Mouse (Mus musculus): Measurements from ENCODE around the gene Gm37240.

Gm37240 gene

DNA sequence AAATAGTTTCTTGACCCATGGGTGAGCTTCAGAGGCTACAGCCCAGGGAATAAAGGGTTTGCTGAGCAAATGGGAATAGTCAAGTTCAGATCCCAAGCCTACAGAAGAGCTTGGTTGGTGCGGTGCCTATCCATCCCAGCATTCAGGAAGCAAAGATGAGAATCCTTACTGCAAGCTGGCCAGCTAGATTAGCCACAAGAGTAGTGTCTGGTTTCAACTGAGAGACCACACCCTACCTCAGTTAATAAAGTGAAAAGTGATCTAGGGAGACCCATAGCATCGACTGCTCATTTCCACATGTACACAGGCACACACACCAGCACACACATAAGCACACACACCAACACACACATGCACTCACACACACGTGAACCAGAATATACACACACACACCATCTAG is 145.6 kb downstream of the Gm37240 start:
- DNase-seq = no peak

DNA sequence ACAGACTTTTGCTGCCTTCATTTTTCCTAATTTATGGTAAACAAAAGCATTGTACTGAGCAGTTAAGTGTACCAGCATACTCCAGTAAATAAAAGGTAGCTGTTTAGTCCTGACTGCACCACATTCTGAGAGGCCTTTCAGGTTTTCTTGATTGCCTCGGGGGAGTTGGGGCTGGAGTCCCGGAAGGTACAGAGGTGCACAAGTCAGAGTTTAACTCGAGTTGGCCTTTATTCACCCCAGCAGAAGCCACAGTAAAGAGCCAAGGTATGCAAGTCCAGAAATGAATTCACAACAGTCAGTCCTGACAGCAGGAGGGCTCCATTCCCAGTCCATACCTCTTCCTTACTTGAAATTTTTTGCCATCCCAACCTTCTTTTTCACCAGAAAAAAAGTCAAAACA is 148.7 kb downstream of the Gm37240 start:
- no peak for DNase-seq

DNA sequence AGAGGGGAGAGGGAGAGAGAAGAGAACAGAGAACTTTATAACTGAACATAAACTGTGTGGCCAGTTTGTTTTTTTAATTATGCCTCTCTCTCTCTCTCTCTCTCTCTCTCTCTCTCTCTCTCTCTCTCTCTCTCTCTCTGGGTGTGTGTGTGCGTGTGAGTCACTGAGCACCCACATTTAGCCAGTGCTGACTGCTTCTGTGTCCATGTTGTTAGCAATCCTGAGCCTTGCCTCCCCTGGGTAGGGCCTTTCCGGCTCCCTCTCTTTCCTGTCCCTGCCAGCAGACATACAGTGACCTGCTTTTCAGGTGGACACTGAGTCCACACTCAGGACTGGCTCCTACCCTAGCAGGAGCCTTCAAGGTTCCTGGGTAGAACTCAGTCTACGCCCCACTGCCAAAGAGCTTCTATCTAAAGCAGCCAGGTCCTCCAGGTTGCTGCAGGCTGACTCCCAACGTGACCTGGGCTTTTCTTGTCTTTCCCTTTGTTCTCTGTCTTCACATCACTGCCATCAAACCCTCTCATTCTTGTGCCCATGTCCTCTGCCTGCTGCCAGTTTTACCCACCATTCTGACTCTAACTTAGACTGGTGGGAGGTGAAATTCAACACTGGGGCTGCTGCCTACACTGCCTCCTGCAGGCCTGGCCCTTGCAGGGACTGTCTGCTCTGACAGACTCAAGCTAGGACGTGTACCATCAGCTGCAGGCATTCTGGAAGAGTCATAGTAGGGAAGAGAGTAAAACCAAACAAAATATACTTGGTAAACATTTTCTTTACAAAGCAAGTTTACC is 153.2 kb downstream of the Gm37240 start:
- DNase-seq = no peak

DNA sequence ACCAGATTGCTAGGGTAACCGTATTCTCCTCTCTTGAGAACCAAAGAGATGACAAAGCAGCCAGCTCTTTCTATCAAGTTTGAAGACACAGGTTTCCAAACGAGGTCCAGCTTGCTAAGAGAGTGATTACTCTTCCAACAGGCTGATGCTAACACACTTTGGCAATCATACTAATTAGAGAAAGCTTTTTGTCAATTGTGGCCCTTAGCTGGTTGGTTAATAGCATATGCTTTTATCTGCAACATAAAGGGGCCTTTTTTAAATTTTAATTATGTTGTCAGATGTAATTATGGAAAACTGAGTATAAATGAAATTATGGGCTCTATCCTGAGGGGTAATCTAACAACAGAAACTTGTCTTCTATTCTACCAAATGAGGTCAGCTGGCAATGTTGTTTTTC is 160.1 kb downstream of the Gm37240 start:
- DNase-seq = no peak

DNA sequence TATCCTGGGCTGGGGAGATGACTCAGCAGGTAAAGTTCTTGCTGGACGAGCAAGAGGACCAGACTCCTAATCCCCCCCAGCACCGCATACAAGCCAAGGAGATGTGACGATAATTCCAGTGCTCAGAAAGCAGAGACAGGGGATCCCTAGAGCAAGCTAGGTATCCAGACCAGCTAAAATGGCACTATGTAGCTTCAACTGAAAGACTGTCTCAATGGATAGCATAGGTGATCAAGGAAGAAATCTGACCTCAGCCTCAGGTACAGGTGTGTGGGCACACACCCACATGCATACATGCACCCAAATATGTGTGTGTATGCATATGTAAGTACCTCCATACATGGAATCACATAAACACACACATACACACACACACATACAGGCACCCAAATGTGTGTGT is 161.3 kb downstream of the Gm37240 start:
- DNase-seq = no peak

DNA sequence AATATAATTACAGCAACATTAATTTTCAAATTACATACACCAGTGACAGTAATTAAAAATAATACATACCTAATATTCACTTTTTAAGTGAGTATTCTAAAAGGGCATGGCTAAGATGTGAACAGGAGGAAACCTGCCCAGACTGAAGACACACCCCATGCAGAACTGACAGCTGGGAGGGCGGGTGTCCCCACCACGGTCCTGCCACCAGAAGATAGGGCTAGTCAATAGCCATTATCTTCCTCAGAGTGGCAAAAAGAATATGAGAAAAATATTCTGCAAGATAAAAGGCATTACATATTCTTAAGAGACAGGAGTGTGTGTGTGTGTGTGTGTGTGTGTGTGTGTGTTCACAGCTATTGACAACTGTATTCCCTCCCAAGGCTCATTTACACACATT is 162.2 kb downstream of the Gm37240 start:
- DNase-seq = no peak

DNA sequence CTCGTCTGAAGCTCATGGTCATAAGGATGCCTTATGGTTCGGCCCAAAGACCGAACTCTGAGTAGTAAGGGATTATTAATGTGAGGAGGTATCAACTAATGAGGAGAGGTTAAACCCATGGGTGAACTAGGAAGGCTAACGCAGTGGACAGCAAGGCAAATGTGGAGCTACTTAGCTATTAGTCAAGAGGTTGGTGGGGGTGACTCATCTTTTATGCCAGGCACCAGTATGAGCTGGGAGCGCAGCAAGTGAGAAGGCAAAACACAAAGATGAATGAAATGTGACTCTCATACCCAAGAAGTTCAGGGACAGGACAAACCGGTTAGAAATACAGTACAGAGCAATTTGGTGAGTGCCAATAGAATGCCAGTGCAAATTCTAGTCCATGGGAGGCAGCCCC is 164.7 kb downstream of the Gm37240 start:
- no peak for DNase-seq

DNA sequence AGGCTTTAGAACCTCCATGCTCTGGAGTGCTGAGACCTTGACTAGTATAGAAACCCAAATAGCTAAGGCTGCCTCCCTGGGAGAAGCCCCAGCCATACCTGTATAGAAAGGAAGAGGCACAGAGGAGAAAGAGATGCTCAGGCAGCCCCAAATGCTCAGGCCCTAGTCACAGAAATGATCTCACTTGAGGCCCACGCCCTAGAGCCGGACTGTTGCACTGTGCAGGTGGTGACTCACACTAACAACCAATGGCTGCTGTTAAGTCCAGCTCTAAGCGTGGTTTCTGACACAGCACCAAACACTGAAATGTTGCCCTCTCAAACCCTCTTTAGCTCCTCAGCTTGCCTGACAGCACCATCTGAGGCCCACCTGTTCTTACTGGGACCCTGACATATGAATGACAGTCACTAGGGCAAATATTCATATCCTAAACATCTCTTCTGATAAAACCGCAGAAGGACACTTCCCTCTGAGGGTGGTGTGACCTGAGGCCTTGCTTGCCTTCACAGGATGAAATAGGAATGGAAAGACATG is 171.5 kb downstream of the Gm37240 start:
- DNase-seq = no peak

DNA sequence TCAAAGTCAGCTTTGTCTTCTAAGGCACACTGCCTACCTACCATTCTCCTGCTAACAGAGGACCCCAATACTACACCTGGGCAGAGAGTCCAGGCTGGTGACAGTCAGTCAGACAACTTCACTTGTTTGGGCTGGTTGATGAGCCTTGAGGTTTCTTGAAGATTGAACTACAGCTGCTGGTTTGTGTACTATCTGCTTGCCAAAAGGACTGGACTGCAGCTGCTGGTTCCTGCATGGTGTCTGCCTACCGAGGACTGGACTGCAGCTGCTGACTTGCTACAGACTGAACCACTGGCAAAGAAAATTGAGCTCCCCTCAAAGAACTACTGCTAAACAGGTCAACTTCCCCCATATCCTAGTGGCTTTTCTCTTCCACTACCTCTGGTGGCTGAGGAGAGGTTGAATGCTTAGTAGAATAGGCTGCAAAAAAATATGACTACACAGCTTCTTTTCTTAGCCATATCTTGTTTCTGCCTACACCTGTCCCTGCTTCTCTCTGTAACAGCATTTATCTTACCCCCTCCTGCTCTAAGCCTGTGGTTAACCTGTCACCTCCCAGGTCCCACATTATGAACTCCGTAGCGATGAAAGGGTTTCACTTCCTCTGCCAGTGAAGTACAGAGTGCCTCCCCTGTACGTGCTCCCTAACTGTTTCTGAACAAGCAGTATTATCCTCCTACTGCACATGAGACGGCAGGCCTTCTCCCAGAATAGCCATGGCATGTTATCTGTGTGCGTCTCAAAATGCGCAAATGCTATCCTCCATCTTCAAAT is 173.2 kb downstream of the Gm37240 start:
- no peak for DNase-seq

DNA sequence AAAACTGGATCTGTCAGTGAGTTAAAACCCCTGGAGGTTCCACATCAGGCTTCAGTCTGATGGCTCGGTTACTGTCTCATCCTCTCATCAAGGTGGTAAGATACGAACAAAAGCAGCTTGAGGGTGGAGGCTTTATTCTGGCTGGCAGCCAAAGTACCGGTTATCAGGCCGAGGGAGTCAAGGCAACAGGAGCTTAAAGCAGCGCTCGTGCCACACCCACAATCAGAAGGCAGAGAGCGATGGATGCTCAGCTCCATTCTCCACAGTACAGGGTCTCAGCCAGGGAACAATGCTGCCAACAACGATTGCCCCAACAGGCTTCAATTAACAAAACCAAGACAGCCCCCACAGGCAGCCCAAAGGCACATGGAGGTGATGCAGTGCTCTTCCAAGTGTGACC is 176.6 kb downstream of the Gm37240 start:
- no peak for DNase-seq

DNA sequence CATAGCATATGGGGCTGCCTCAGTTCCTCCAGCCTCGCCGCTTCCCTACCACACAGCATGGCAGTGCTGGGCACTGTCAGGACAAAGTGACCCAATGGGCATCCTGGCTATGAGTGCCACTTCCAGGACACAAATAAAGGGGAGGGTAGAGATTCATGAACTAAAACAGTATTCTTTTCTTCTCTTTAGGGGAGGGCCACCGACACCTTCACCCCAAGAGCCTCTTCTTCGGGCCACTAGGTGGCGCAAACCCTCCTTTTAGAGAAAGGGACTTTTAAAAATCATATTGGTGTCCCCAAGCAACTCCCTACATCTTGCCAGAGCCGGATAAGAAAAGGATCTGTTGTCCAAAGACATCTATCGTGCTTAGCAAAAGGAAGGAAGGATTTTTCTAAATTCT is 179.9 kb downstream of the Gm37240 start:
- peak; percentile 13 for DNase-seq

DNA sequence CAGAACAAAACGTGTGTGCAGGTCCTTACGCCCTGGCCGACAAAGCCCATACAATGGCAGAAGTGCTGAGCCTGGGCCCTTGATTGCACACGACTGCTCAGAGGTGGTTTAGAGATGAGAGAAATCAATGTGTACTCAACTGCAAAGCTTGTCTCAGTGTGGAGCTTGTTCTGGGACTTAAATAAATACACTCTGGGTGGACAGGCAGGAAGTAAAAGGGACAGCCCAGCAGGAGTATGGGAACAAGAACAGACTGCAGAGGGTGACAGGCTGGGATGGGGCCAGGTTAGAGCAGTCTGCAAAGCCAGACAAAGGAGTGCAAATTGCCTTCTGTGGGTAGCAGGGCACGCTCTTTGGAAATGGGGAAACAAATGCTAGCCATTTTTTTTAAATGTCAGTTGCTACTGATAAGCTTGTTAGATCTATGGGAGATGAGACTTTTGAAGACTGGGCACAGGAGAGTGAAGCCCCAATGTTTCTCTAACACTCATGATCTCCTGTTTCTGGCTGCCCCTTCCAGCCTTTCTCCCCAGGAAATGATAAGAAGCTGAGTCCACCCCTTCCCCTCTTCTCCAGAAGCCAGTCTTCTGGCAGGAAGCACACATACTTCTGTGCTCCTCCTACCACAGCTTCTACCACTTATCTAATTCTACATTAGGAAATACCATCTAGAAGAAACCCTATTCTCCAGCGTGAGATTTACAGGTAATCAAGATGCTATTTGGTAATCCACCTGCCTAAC is 184.0 kb downstream of the Gm37240 start:
- DNase-seq = peak; percentile 25

DNA sequence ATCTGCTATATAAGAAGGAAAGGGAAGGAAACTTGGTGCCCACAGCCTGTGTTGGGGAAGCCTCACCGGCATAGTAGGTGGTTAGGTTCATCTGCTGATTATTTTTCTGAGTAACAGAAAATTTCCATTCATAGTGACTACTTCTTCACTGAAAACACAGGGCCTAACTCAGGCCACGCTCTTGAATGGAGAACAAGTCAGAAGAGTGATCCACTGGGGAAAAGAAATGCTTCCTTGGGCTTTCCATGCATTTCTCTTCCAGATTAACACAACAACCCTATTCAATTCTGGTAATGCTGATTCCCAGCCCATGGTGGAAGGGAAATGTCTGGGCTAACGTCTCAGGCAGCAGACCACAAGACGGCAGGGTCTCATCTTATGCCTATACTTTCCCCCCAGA is 188.8 kb downstream of the Gm37240 start:
- DNase-seq = no peak

DNA sequence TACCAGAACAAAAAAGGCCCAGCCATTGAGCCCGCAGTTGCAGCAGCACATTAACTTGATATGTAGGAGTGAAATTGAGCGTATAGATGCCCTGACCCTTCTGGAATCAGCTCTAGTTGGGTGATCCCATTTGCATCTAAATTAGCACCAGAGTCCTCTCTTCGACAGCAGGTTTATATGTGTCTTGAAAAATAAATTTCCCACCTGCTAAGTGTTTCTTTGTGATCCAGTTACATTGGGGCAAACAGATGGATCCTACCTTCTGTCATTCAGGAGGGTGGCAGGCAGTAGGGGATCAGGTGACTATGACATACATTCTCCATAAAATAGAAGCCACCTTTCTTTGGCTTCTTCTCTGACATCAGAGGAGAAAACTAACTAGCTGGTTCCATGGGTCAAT is 192.3 kb downstream of the Gm37240 start:
- peak; percentile 26 for DNase-seq

DNA sequence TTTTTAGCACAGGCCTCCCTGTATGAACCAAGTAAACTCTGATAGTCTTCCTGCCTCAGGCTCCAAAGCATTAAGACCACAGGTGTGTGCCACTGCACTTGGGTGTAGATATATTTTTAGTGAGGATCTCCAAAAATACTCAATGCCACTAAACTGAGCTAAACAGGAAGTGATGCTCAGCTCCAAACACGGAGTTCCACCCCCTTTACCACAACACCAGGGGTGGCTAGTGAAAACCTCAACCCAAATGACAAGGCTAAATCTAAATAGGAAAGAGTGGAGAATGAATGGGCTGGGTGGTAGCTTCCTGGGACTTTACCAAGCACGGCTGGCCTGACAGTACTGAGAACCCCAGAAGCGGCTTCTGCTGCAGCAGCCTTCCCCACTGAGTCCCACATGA is 194.3 kb downstream of the Gm37240 start:
- DNase-seq = no peak

DNA sequence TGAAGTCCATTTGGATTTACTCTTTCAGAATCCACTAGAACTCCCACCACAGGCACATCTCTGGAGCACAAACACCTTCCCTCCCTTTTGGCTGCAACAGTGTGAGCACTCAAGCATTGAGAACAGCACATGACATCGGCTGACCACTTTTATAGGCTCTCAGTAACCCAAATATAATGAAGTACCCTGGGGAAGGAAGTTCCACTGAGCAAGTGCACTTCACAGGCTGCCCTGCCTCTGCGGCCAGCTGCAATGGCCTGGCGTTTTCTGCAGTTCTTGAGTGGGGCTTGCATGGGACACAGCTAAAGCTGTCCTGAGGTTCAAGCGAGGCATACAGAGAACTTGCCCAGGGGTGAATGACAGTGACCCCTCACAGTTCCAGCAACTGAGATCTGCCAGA is 196.2 kb downstream of the Gm37240 start:
- no peak for DNase-seq

DNA sequence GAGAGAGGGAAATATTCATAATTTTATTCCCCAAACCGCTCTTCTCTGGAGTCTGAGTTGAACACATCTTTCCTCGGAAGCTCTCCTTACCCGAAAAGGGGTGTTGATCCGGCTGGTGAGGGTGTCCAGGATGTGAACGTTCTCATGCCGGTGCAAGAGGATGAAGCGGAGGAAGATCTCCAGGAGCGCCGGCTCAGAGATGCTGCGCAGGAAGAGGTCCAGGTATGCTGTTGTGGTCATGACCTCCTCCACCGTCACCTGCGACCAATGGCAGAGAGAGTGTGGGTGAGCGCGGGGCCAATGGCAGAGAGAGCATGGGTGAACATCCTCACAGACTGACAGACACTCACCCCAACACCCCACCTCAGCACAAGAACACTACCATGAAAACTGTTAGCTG is 199.0 kb downstream of the Gm37240 start:
- no peak for DNase-seq

DNA sequence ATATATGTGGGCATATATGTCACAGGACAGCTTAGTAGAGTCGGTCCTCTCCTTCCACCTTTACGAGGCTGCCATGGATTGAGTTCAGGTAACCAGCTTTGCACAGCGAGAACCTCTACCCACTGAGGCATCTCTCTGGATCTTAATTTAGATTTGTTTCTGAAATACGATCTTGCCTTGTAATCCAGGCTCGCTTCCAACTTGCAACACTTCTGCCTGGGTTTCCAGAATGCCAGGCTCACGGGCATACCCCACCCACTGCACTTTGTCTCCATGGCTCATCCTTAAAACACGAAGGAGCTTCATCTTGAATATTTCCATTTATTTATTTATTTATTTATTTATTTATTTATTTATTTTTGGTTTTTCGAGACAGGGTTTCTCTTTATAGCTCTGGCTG is 202.0 kb downstream of the Gm37240 start:
- no peak for DNase-seq

DNA sequence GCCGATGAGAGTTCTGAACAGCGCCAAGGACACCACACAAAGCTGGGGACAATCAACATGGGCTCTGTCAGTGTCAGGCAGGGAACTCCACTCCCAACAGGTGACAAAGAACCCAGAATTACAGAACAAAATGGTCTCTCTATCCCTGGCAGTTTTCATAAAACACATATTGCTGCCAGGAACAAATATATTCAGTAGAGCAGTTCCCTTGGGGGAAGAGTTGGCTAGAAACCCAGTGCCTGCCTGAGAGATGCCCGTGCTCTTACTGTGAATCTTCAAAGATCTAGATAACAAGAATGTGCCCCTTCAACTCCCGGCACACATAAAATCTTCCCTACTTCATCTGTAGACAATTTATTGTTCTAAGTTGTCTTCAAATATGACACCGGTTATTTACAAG is 203.7 kb downstream of the Gm37240 start:
- no peak for DNase-seq

DNA sequence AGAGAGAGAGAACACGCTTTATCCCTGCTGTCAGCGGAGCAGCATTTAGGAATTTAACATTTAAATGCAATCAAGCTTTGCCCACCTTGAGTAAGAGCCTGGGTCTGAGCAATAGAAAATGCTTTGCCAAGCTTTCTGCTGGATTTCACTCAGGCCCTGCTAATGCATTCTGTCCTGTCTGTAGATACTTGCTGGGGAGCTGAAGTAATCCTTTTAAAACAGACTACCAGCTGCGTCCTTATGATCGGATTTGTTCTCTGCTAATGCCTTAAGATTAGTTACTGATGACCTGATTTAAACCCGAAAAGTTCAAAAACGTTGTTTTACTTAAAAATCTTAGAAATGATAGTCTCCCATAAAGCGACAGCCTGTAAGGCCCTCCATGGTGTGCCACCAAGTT is 206.2 kb downstream of the Gm37240 start:
- no peak for DNase-seq

DNA sequence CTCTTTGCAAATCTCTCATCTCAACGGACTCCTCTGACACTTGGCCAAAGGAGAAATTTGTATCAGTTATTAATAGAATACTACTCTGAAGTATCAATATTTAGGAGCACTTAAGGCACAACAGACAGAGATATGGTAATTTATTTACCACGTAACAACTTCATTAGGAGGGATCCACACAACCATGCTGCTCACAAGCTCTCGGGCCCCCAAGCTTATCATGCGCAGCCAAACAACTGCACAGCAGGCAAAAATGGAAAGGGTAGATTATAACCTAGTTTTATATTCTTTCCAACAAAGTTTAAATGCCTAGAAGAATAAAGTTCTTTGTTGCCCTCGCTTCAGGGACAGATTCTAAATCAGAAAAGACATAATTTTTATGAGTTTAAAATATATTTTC is 207.4 kb downstream of the Gm37240 start:
- no peak for DNase-seq

DNA sequence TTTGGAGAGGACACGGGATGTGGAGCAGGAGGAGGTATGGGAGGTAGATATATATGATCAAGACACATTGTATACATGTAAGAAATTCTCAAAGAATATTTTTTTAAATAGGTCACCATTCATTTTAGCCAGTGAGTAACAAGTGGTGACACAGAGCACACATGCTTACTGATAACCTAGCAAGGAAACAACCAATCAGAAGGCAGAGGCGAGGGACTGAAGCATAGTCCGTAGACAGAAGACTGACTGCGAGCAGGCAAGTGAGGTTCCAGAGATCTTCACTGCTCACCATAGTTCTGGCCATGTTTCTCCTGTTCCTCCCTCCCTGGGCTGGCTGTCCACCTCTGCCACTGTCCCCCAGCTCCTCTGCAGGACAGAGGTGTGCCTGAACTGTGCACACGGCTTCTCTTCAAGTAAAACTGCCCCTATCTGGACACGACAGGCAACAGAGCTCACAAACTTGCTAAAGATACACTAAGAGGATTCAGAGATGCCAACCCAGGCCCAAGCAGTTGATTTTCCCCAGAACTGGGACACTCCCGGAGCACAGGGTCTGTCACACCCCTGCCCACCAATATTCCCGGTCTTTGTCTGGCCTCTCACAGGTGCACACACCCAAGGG is 207.9 kb downstream of the Gm37240 start:
- no peak for DNase-seq

DNA sequence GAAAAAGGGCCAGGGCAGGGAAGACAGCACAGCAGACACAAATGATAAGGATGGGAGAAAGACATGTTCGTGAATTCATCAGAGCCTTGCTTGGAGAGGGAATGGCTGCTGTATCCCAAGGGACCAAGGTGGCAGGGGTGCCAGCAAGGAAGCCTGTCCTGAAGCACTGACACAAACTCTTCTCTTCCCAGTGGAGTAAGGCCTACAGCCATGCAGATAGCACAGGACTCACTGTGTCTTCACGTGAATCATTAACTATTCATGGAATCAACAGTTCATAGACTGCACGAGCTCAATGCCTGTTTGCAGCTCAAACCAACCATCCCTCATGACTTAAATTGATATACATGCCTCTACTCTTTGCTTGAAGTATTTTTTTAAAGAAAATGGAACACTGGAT is 209.4 kb downstream of the Gm37240 start:
- DNase-seq = no peak

Data from cerebellum, adult 8-10 months (tissue).